Mouse (Mus musculus): ENCODE results near the gene Cog3. TPM values are rescaled to one million over a fixed set of nuclear protein-coding genes. Genes with fewer than 3 reads are reported as not detected.

The Cog3 gene
- polyA plus RNA-seq, 1 experiment from 2014 or later: 18.9 TPM

- H3K27ac ChIP-seq: no peak overlapping the region
- H3K36me3 ChIP-seq: peaks cover 81% of the 10 kb centered on the region
- no peaks in the 10 kb centered on the region for H3K27me3 ChIP-seq (ENCODE audit: insufficient read depth, poor library complexity, severe bottlenecking)
- H3K4me1 ChIP-seq: no peaks in the 10 kb centered on the region
- H3K4me3 ChIP-seq: no peak overlapping the region
- no peaks in the 10 kb centered on the region for H3K9me3 ChIP-seq
- DNase-seq (ENCODE audit: low spot score): no peak
- WGBS: 84% methylated on average over 5 of the region's 5 CpGs
Observed at GRCm38 (mm10) chr14:75712687-75713086, 41.6 kb downstream of the Cog3 start.

DNA sequence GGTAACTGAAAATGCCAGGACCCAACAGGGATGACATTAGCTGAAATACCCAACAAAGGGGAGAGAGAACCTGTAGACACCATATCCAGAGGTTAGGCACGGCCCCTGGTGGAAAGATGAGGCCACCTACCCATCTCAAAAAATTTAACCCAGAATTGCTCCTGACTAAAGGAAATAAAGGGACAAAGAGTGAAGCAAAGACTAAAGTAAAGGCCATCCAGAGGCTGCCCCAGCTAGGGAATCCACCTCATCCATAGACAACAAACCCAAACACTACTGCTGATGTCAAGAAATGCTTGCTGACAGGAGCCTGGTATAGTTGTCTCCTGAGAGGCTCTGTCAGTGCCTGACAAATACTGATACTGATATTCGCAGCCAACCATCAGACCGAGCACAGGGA lies 42.6 kb downstream of the Cog3 start:
- no peaks in the 10 kb centered on the region for H3K27me3 ChIP-seq (ENCODE audit: insufficient read depth, poor library complexity, severe bottlenecking)
- peaks cover 79% of the 10 kb centered on the region for H3K36me3 ChIP-seq
- no peaks in the 10 kb centered on the region for H3K4me1 ChIP-seq
- 94% methylated on average over 3 of the region's 3 CpGs for WGBS
- no peaks in the 10 kb centered on the region for H3K9me3 ChIP-seq
- peak; percentile 27 for DNase-seq (ENCODE audit: low spot score)
- H3K4me3 ChIP-seq: no peak overlapping the region
- H3K27ac ChIP-seq: no peak overlapping the region

DNA sequence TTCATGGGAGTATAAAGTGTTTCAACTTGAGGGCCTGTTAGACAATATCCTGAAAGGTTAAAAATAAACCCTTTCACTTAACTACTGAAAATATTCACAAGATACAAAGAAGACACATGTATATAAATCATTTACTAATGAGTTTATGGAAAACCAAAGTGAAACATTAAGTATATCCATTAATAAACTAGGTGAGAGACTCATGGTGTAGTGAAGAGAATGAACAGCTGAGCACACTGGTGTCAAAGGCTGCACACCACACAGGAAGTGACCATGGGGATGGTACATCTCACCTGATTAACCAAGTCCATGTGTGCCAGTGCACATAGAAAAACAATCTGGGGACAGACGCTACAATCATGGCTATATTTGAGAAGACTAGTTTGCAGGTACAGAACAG lies 45.3 kb downstream of the Cog3 start:
- no peaks in the 10 kb centered on the region for H3K4me1 ChIP-seq
- DNase-seq (ENCODE audit: low spot score): peak; percentile 50
- peaks cover 73% of the 10 kb centered on the region for H3K36me3 ChIP-seq
- 94% methylated on average over 1 of the region's 1 CpGs for WGBS
- H3K9me3 ChIP-seq: no peaks in the 10 kb centered on the region
- H3K27me3 ChIP-seq (ENCODE audit: insufficient read depth, poor library complexity, severe bottlenecking): no peaks in the 10 kb centered on the region
- H3K27ac ChIP-seq: no peak overlapping the region
- no peak overlapping the region for H3K4me3 ChIP-seq

- Histone ChIP-seq H3K9me3 (no peaks in the 10 kb centered on the region), H3K4me3 (no peak overlapping the region), H3K36me3 (peaks cover 75% of the 10 kb centered on the region), H3K27ac (no peak overlapping the region), H3K4me1 (no peaks in the 10 kb centered on the region), H3K27me3 (ENCODE audit: insufficient read depth, poor library complexity, severe bottlenecking) (no peaks in the 10 kb centered on the region)
- DNase-seq (ENCODE audit: low spot score): peak; percentile 51
- 87% methylated on average over 7 of the region's 7 CpGs for WGBS
Observed at GRCm38 (mm10) chr14:75707771-75708170, 46.5 kb downstream of the Cog3 start.

- no peaks in the 10 kb centered on the region for H3K4me1 ChIP-seq
- no peak overlapping the region for H3K4me3 ChIP-seq
- peaks cover 71% of the 10 kb centered on the region for H3K36me3 ChIP-seq
- no peaks in the 10 kb centered on the region for H3K27me3 ChIP-seq (ENCODE audit: insufficient read depth, poor library complexity, severe bottlenecking)
- H3K9me3 ChIP-seq: no peaks in the 10 kb centered on the region
- no peak overlapping the region for H3K27ac ChIP-seq
- WGBS: 80% methylated on average over 4 of the region's 4 CpGs
- peak; percentile 20 for DNase-seq (ENCODE audit: low spot score)
Observed at GRCm38 (mm10) chr14:75706647-75707046, 47.7 kb downstream of the Cog3 start.

- peak; percentile 13 for DNase-seq (ENCODE audit: low spot score)
- H3K27ac ChIP-seq: no peak overlapping the region
- 91% methylated on average over 1 of the region's 1 CpGs for WGBS
- H3K4me1 ChIP-seq: no peaks in the 10 kb centered on the region
- H3K36me3 ChIP-seq: peaks cover 15% of the 10 kb centered on the region
- no peaks in the 10 kb centered on the region for H3K27me3 ChIP-seq (ENCODE audit: insufficient read depth, poor library complexity, severe bottlenecking)
- H3K9me3 ChIP-seq: no peaks in the 10 kb centered on the region
- no peak overlapping the region for H3K4me3 ChIP-seq
Observed at GRCm38 (mm10) chr14:75697928-75698327, 56.4 kb downstream of the Cog3 start.

DNA sequence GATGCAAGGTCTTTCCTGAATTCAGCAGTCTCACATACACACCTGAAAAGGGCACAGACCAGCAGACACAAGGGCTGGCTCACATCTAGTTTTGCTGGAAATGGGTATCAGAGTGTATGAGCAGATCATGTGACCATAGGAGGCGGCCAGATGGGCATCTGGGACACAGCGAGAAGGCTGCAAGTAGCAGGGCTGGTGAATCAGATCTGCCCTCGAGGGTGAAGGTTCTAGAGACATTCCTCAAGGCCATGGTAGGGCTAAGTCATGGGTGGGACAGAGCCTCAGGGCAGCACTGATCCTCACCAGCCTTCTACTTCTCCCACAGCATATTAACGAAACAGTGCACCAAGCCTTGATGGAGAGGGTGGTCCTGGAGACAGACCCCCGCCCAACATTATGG lies 58.2 kb downstream of the Cog3 start:
- Histone ChIP-seq H3K9me3 (no peaks in the 10 kb centered on the region), H3K4me3 (no peak overlapping the region), H3K27ac (no peak overlapping the region), H3K4me1 (no peaks in the 10 kb centered on the region), H3K27me3 (ENCODE audit: insufficient read depth, poor library complexity, severe bottlenecking) (no peaks in the 10 kb centered on the region), H3K36me3 (peaks cover 2% of the 10 kb centered on the region; the same call in 1 of the 2 replicates)
- DNase-seq (ENCODE audit: low spot score): peak; percentile 6
- WGBS: 82% methylated on average over 5 of the region's 5 CpGs

DNA sequence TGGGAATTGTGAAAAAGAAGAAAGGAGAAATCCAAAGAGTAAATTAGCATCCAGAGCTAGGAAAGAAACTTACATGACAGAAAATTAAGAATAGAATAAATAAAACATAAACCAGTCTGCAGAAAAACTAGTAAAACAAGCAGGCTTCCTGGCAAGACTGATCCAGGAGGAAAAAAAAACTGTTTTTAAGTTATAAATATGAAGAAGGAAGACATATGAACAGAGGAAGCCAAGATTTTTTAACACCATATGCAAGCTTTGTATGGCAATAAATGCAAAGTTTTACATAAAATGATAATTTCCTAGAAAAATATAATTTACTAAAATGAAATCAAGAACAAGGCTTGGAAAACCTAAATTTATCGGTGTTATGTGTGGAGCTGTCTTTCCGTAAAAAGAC lies 63.9 kb downstream of the Cog3 start:
- Histone ChIP-seq H3K4me1 (no peaks in the 10 kb centered on the region), H3K9me3 (no peaks in the 10 kb centered on the region), H3K27ac (no peak overlapping the region), H3K4me3 (no peak overlapping the region), H3K27me3 (ENCODE audit: insufficient read depth, poor library complexity, severe bottlenecking) (no peaks in the 10 kb centered on the region), H3K36me3 (no peaks in the 10 kb centered on the region)
- 94% methylated on average over 2 of the region's 2 CpGs for WGBS
- DNase-seq (ENCODE audit: low spot score): no peak

- H3K36me3 ChIP-seq: no peaks in the 10 kb centered on the region
- H3K4me1 ChIP-seq: no peaks in the 10 kb centered on the region
- H3K27me3 ChIP-seq (ENCODE audit: insufficient read depth, poor library complexity, severe bottlenecking): no peaks in the 10 kb centered on the region
- no peaks in the 10 kb centered on the region for H3K9me3 ChIP-seq
- no peak for DNase-seq (ENCODE audit: low spot score)
- no peak overlapping the region for H3K4me3 ChIP-seq
- no peak overlapping the region for H3K27ac ChIP-seq
- 63% methylated on average over 6 of the region's 6 CpGs for WGBS
Observed at GRCm38 (mm10) chr14:75676316-75676715, 78.0 kb downstream of the Cog3 start.

- WGBS: 71% methylated on average over 1 of the region's 1 CpGs
- no peak overlapping the region for H3K27ac ChIP-seq
- H3K36me3 ChIP-seq: no peaks in the 10 kb centered on the region
Observed at GRCm38 (mm10) chr14:75669085-75669645, 85.2 kb downstream of the Cog3 start.

GRCm38 (mm10) chr14:75665430-75666180 lies 88.7 kb downstream of the Cog3 start:
- no peak overlapping the region for H3K4me3 ChIP-seq
- H3K4me1 ChIP-seq: no peaks in the 10 kb centered on the region
- H3K9me3 ChIP-seq: no peaks in the 10 kb centered on the region
- H3K27me3 ChIP-seq (ENCODE audit: insufficient read depth, poor library complexity, severe bottlenecking): no peaks in the 10 kb centered on the region
- WGBS: 90% methylated on average over 2 of the region's 2 CpGs
- H3K27ac ChIP-seq: no peak overlapping the region
- H3K36me3 ChIP-seq: no peaks in the 10 kb centered on the region
- no peak for DNase-seq (ENCODE audit: low spot score)

More at GRCm38 (mm10) chr14:75669085-75669645, 85.2 kb downstream of the Cog3 start:
- no peak for DNase-seq (ENCODE audit: low spot score)
- H3K27me3 ChIP-seq (ENCODE audit: insufficient read depth, poor library complexity, severe bottlenecking): no peaks in the 10 kb centered on the region
- no peak overlapping the region for H3K4me3 ChIP-seq
- no peaks in the 10 kb centered on the region for H3K4me1 ChIP-seq
- H3K9me3 ChIP-seq: no peaks in the 10 kb centered on the region

GRCm38 (mm10) chr14:75661548-75661947 lies 92.8 kb downstream of the Cog3 start:
- Histone ChIP-seq H3K36me3 (no peaks in the 10 kb centered on the region), H3K9me3 (no peaks in the 10 kb centered on the region), H3K27me3 (ENCODE audit: insufficient read depth, poor library complexity, severe bottlenecking) (no peaks in the 10 kb centered on the region), H3K4me1 (no peaks in the 10 kb centered on the region), H3K4me3 (no peak overlapping the region), H3K27ac (no peak overlapping the region)
- no peak for DNase-seq (ENCODE audit: low spot score)
- WGBS: 78% methylated on average over 8 of the region's 8 CpGs

- no peaks in the 10 kb centered on the region for H3K27me3 ChIP-seq (ENCODE audit: insufficient read depth, poor library complexity, severe bottlenecking)
- WGBS: 75% methylated on average over 6 of the region's 6 CpGs
- no peak for DNase-seq (ENCODE audit: low spot score)
Observed at GRCm38 (mm10) chr14:75660936-75661335, 93.4 kb downstream of the Cog3 start.

More at GRCm38 (mm10) chr14:75660936-75661335, 93.4 kb downstream of the Cog3 start:
- Histone ChIP-seq H3K27ac (no peak overlapping the region), H3K4me3 (no peak overlapping the region), H3K9me3 (no peaks in the 10 kb centered on the region), H3K36me3 (no peaks in the 10 kb centered on the region), H3K4me1 (no peaks in the 10 kb centered on the region)

All from heart, embryonic 10.5 days (tissue).